Mouse (Mus musculus) brain, adult 2 months (tissue): ENCODE measurements around the gene Dip2a.

Source experiments
- DNase-seq: peaks from one replicate; pipeline ENCODE4 v3.0.0; 2011; ENCODE audit warnings: low read depth, low spot score

Dip2a gene

GRCm38 (mm10) chr10:76344711-76345539 lies at the start of gene Dip2a:
TSS of gene Dip2a (minus strand) at chr10:76345291.
- peak; percentile 97 for DNase-seq

GRCm38 (mm10) chr10:76392596-76392995 lies 47.5 kb upstream of the Dip2a start:
- no peak for DNase-seq

GRCm38 (mm10) chr10:76391786-76392185 lies 46.7 kb upstream of the Dip2a start:
- peak; percentile 71 for DNase-seq

- peak; percentile 34 for DNase-seq
Observed at GRCm38 (mm10) chr10:76391166-76391565, 46.1 kb upstream of the Dip2a start.

- peak; percentile 36 for DNase-seq
Observed at GRCm38 (mm10) chr10:76374981-76375380, 29.9 kb upstream of the Dip2a start.

- DNase-seq: peak; percentile 54
Observed at GRCm38 (mm10) chr10:76371736-76372135, 26.6 kb upstream of the Dip2a start.

- DNase-seq: peak; percentile 57
Observed at GRCm38 (mm10) chr10:76368766-76369165, 23.7 kb upstream of the Dip2a start.

- DNase-seq: no peak
Observed at GRCm38 (mm10) chr10:76363233-76363632, 18.1 kb upstream of the Dip2a start.

- peak; percentile 63 for DNase-seq
Observed at GRCm38 (mm10) chr10:76358468-76358867, 13.4 kb upstream of the Dip2a start.

GRCm38 (mm10) chr10:76357286-76357875 lies 12.3 kb upstream of the Dip2a start:
- peak; percentile 73 for DNase-seq

- no peak for DNase-seq
Observed at GRCm38 (mm10) chr10:76354974-76355373, 9.9 kb upstream of the Dip2a start.

GRCm38 (mm10) chr10:76353986-76354385 lies 8.9 kb upstream of the Dip2a start:
- no peak for DNase-seq

GRCm38 (mm10) chr10:76351953-76352352 lies 6.9 kb upstream of the Dip2a start:
- no peak for DNase-seq

- DNase-seq: peak; percentile 79
Observed at GRCm38 (mm10) chr10:76346589-76346988, 1.5 kb upstream of the Dip2a start.

- DNase-seq: no peak
Observed at GRCm38 (mm10) chr10:76346043-76346491, 976 bp upstream of the Dip2a start.

- no peak for DNase-seq
Observed at GRCm38 (mm10) chr10:76345540-76345902, 430 bp upstream of the Dip2a start.

- peak; percentile 54 for DNase-seq
Observed at GRCm38 (mm10) chr10:76334350-76334749, 10.7 kb downstream of the Dip2a start.

GRCm38 (mm10) chr10:76332040-76332439 lies 13.1 kb downstream of the Dip2a start:
- DNase-seq: peak; percentile 84

- DNase-seq: no peak
Observed at GRCm38 (mm10) chr10:76329093-76329492, 16.0 kb downstream of the Dip2a start.

GRCm38 (mm10) chr10:76328574-76328973 lies 16.5 kb downstream of the Dip2a start:
- DNase-seq: no peak

- DNase-seq: peak; percentile 59
Observed at GRCm38 (mm10) chr10:76326304-76327006, 18.6 kb downstream of the Dip2a start.

GRCm38 (mm10) chr10:76317623-76318022 lies 27.5 kb downstream of the Dip2a start:
- DNase-seq: peak; percentile 89
